Mouse (Mus musculus): ENCODE results near the gene Ctdsp1. TPM values are rescaled to one million over a fixed set of nuclear protein-coding genes. Genes with fewer than 3 reads are reported as not detected.
"Not testable (repeated sequence)": the region's sequence is repeated elsewhere in the genome, so short reads cannot be mapped to it uniquely, and the experiment has no call there.

The Ctdsp1 gene
- total and polyA plus RNA-seq, 3 experiments, result 64.6 to 272 (median 154) TPM

- TF ChIP-seq POLR2AphosphoS5 (IDR thresholded peaks at IDR 0.05; ENCODE audit: insufficient replicate concordance, low read depth, low read length) (no peak), GATA1 (IDR thresholded peaks at IDR 0.05; ENCODE audit: borderline replicate concordance, low read length) (no peak), TAL1 (conservative IDR thresholded peaks at IDR 0.05; ENCODE audit: low read depth, low read length) (no peak), CTCF (IDR thresholded peaks at IDR 0.05; ENCODE audit: low read depth, low read length) (no peak), GATA2 (IDR thresholded peaks at IDR 0.05; ENCODE audit: borderline replicate concordance, low read depth, low read length) (no peak)
- Histone ChIP-seq H3K4me3 (ENCODE audit: low read depth, low read length) (peak overlapping the region; percentile 82), H3K9me3 (replicated peaks) (no peaks in the 10 kb centered on the region; the same call in 1 of the 2 replicates), H3K27me3 (ENCODE audit: insufficient read depth, low read length) (no peaks in the 10 kb centered on the region), H3K36me3 (replicated peaks) (peaks cover 30% of the 10 kb centered on the region), H3K4me1 (ENCODE audit: insufficient read depth, low read depth, low read length) (peaks cover 84% of the 10 kb centered on the region)
- DNase-seq (ENCODE audit: low spot score), result no peak
- ATAC-seq (ENCODE audit: extremely low read depth, insufficient number of reproducible peaks, low FRiP score, poor library complexity, severe bottlenecking), result no peak
Measured at GRCm38 (mm10) chr1:74392446-74392994, 1.2 kb downstream of the Ctdsp1 start.

- Histone ChIP-seq H3K4me3 (ENCODE audit: low read depth, low read length) (peak overlapping the region; percentile 82), H3K27me3 (ENCODE audit: insufficient read depth, low read length) (no peaks in the 10 kb centered on the region), H3K4me1 (ENCODE audit: insufficient read depth, low read depth, low read length) (peaks cover 84% of the 10 kb centered on the region), H3K9me3 (replicated peaks) (peaks cover under 1% of the 10 kb centered on the region; the same call in 1 of the 2 replicates), H3K36me3 (replicated peaks) (peaks cover 30% of the 10 kb centered on the region)
- TF ChIP-seq POLR2AphosphoS5 (IDR thresholded peaks at IDR 0.05; ENCODE audit: insufficient replicate concordance, low read depth, low read length) (no peak), TAL1 (conservative IDR thresholded peaks at IDR 0.05; ENCODE audit: low read depth, low read length) (no peak), CTCF (IDR thresholded peaks at IDR 0.05; ENCODE audit: low read depth, low read length) (no peak)
- DNase-seq (ENCODE audit: low spot score), result no peak
- no peak for ATAC-seq (ENCODE audit: extremely low read depth, insufficient number of reproducible peaks, low FRiP score, poor library complexity, severe bottlenecking)
Measured at GRCm38 (mm10) chr1:74393010-74393409, 1.7 kb downstream of the Ctdsp1 start.

GRCm38 (mm10) chr1:74393697-74394096 is 2.4 kb downstream of the Ctdsp1 start:
- ATAC-seq (ENCODE audit: extremely low read depth, insufficient number of reproducible peaks, low FRiP score, poor library complexity, severe bottlenecking) (no peak), DNase-seq (ENCODE audit: low spot score) (no peak)
- no peaks in the 10 kb centered on the region for H3K27me3 ChIP-seq (ENCODE audit: insufficient read depth, low read length)
- H3K9me3 ChIP-seq (replicated peaks), result peaks cover 2% of the 10 kb centered on the region; the same call in 1 of the 2 replicates
- H3K36me3 ChIP-seq (replicated peaks), result peaks cover 30% of the 10 kb centered on the region
- H3K4me3 ChIP-seq (ENCODE audit: low read depth, low read length), result peak overlapping the region; percentile 82; the same call in 1 of the 2 replicates
- TF ChIP-seq CTCF (IDR thresholded peaks at IDR 0.05; ENCODE audit: low read depth, low read length), result no peak
- TF ChIP-seq TAL1 (conservative IDR thresholded peaks at IDR 0.05; ENCODE audit: low read depth, low read length), result no peak
- TF ChIP-seq GATA2 (IDR thresholded peaks at IDR 0.05; ENCODE audit: borderline replicate concordance, low read depth, low read length), result no peak
- no peak for TF ChIP-seq GATA1 (IDR thresholded peaks at IDR 0.05; ENCODE audit: borderline replicate concordance, low read length)
- TF ChIP-seq POLR2AphosphoS5 (IDR thresholded peaks at IDR 0.05; ENCODE audit: insufficient replicate concordance, low read depth, low read length), result no peak
- H3K4me1 ChIP-seq (ENCODE audit: insufficient read depth, low read depth, low read length), result peaks cover 79% of the 10 kb centered on the region

GRCm38 (mm10) chr1:74394311-74394710 is 3.0 kb downstream of the Ctdsp1 start:
- H3K36me3 ChIP-seq (replicated peaks), result peaks cover 30% of the 10 kb centered on the region
- DNase-seq (ENCODE audit: low spot score), result no peak
- peaks cover 2% of the 10 kb centered on the region; the same call in 1 of the 2 replicates for H3K9me3 ChIP-seq (replicated peaks)
- peaks cover 79% of the 10 kb centered on the region for H3K4me1 ChIP-seq (ENCODE audit: insufficient read depth, low read depth, low read length)
- no peak for ATAC-seq (ENCODE audit: extremely low read depth, insufficient number of reproducible peaks, low FRiP score, poor library complexity, severe bottlenecking)
- H3K27me3 ChIP-seq (ENCODE audit: insufficient read depth, low read length), result no peaks in the 10 kb centered on the region
- H3K4me3 ChIP-seq (ENCODE audit: low read depth, low read length), result no peak overlapping the region; the same call in 1 of the 2 replicates
- TF ChIP-seq TAL1 (conservative IDR thresholded peaks at IDR 0.05; ENCODE audit: low read depth, low read length) (no peak), GATA1 (IDR thresholded peaks at IDR 0.05; ENCODE audit: borderline replicate concordance, low read length) (no peak), POLR2AphosphoS5 (IDR thresholded peaks at IDR 0.05; ENCODE audit: insufficient replicate concordance, low read depth, low read length) (no peak), CTCF (IDR thresholded peaks at IDR 0.05; ENCODE audit: low read depth, low read length) (no peak), GATA2 (IDR thresholded peaks at IDR 0.05; ENCODE audit: borderline replicate concordance, low read depth, low read length) (no peak)

- TF ChIP-seq POLR2AphosphoS5 (IDR thresholded peaks at IDR 0.05; ENCODE audit: insufficient replicate concordance, low read depth, low read length) (no peak), CTCF (IDR thresholded peaks at IDR 0.05; ENCODE audit: low read depth, low read length) (no peak), TAL1 (conservative IDR thresholded peaks at IDR 0.05; ENCODE audit: low read depth, low read length) (no peak), GATA1 (IDR thresholded peaks at IDR 0.05; ENCODE audit: borderline replicate concordance, low read length) (no peak), GATA2 (IDR thresholded peaks at IDR 0.05; ENCODE audit: borderline replicate concordance, low read depth, low read length) (no peak)
- ATAC-seq (ENCODE audit: extremely low read depth, insufficient number of reproducible peaks, low FRiP score, poor library complexity, severe bottlenecking), result no peak
Measured at GRCm38 (mm10) chr1:74394858-74395257, 3.5 kb downstream of the Ctdsp1 start.

GRCm38 (mm10) chr1:74395290-74395689 is 4.0 kb downstream of the Ctdsp1 start:
- DNase-seq (ENCODE audit: low spot score), result no peak
- Histone ChIP-seq H3K9me3 (replicated peaks) (peaks cover 2% of the 10 kb centered on the region; the same call in 1 of the 2 replicates), H3K4me3 (ENCODE audit: low read depth, low read length) (no peak overlapping the region; the same call in 1 of the 2 replicates), H3K4me1 (ENCODE audit: insufficient read depth, low read depth, low read length) (peaks cover 74% of the 10 kb centered on the region), H3K36me3 (replicated peaks) (peaks cover 30% of the 10 kb centered on the region), H3K27me3 (ENCODE audit: insufficient read depth, low read length) (no peaks in the 10 kb centered on the region)
- ATAC-seq (ENCODE audit: extremely low read depth, insufficient number of reproducible peaks, low FRiP score, poor library complexity, severe bottlenecking), result no peak
- no peak for TF ChIP-seq GATA2 (IDR thresholded peaks at IDR 0.05; ENCODE audit: borderline replicate concordance, low read depth, low read length)
- no peak for TF ChIP-seq GATA1 (IDR thresholded peaks at IDR 0.05; ENCODE audit: borderline replicate concordance, low read length)
- no peak for TF ChIP-seq POLR2AphosphoS5 (IDR thresholded peaks at IDR 0.05; ENCODE audit: insufficient replicate concordance, low read depth, low read length)
- no peak for TF ChIP-seq TAL1 (conservative IDR thresholded peaks at IDR 0.05; ENCODE audit: low read depth, low read length)

More at GRCm38 (mm10) chr1:74394858-74395257, 3.5 kb downstream of the Ctdsp1 start:
- peaks cover 2% of the 10 kb centered on the region; the same call in 1 of the 2 replicates for H3K9me3 ChIP-seq (replicated peaks)
- H3K27me3 ChIP-seq (ENCODE audit: insufficient read depth, low read length), result no peaks in the 10 kb centered on the region
- H3K4me3 ChIP-seq (ENCODE audit: low read depth, low read length), result no peak overlapping the region; the same call in 1 of the 2 replicates
- H3K4me1 ChIP-seq (ENCODE audit: insufficient read depth, low read depth, low read length), result peaks cover 78% of the 10 kb centered on the region
- DNase-seq (ENCODE audit: low spot score), result no peak
- H3K36me3 ChIP-seq (replicated peaks), result peaks cover 30% of the 10 kb centered on the region

- peak overlapping the region; percentile 69; the same call in 1 of the 2 replicates for H3K4me3 ChIP-seq (ENCODE audit: low read depth, low read length)
- not testable (repeated sequence) for DNase-seq (ENCODE audit: low spot score); H3K9me3 ChIP-seq (replicated peaks); H3K27me3 ChIP-seq (ENCODE audit: insufficient read depth, low read length)
- peak; percentile 11; the same call in 1 of the 2 replicates for ATAC-seq (ENCODE audit: extremely low read depth, insufficient number of reproducible peaks, low FRiP score, poor library complexity, severe bottlenecking)
- peaks cover 30% of the 10 kb centered on the region for H3K36me3 ChIP-seq (replicated peaks)
- H3K4me1 ChIP-seq (ENCODE audit: insufficient read depth, low read depth, low read length), result peaks cover 77% of the 10 kb centered on the region
Measured at GRCm38 (mm10) chr1:74396456-74397222, 5.3 kb downstream of the Ctdsp1 start.
